Mouse (Mus musculus) G1E (cell line): ENCODE data around the gene Slamf1.

Source experiments
- CTCF ChIP-seq: IDR thresholded peaks from 2 replicates; pipeline ENCODE4 v1.5.1; 2012; ENCODE audit warnings: low read depth, low read length, inconsistent platforms, mixed read lengths
- GATA1 ChIP-seq: IDR thresholded peaks from 2 replicates; pipeline ENCODE4 v1.6.1; 2012; ENCODE audit warnings: borderline replicate concordance, low read length, inconsistent platforms, mixed read lengths
- POLR2AphosphoS5 ChIP-seq: IDR thresholded peaks from 2 replicates; pipeline ENCODE4 v1.6.1; 2012; ENCODE audit warnings: low read depth, low read length, inconsistent platforms; ENCODE audit not compliant: insufficient replicate concordance
- TAL1 ChIP-seq: conservative IDR thresholded peaks from 2 replicates; pipeline ENCODE4 v1.6.1; 2012; ENCODE audit warnings: low read depth, low read length, inconsistent platforms, mixed read lengths

- TF ChIP-seq CTCF (no peak), TAL1 (no peak), GATA1 (no peak), POLR2AphosphoS5 (no peak)
These were observed 4.1 kb downstream of the Slamf1 start for GRCm38 (mm10) chr1:171770996-171771395.
